In the genomic region with DNA sequence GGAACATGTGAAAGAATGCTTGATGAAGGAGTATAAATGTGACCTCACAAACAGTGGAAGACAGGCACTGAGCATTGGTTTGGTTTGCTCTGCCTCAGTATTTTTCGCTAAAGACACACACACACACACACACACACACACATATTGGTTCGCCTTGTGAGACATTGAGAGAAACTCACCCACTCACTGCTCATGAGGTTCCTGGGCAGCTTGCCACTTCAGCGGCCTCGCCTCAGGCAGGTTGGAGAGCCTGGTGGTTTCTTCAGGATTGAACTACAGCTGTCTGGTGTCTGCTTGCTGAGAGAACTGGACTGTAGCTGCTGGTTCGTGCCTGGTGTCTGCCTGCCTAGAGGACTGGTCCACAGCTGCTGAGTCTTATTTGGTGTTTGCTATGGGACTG, we compare ENCODE assay signal across 26 mouse cellular contexts. TPM values are rescaled to one million over a fixed set of nuclear protein-coding genes. Genes with fewer than 3 reads are reported as not detected.
A peak's percentile ranks its signal among the peaks of the same experiment; 100 is the strongest.
DNase-seq lines count a peak whose midpoint lies in the region.
"Had no signal": no experiment of that assay in that cellular context is flagged by ENCODE, and none has a peak within 500 bp of the region (broad histone marks: within the 10 kb centered on the region; RNA-seq: fewer than 3 reads in every experiment).

No protein-coding gene starts in this region.

- DNase-seq in cerebellum, adult 9-11 months: peak; percentile 43
- no peak for DNase-seq in cerebellum, postnatal 10 days
- DNase-seq in left cerebral cortex, adult 18-20 months (ENCODE audit: low spot score in 2 of 2): peak; percentile 17 to 34
- DNase-seq in left cerebral cortex, postnatal 25 days (ENCODE audit: low spot score in 2 of 2): no peak
- DNase-seq in 3T3-L1 (ENCODE audit: low read depth, low spot score): peak; percentile 52
- peak; percentile 43 for DNase-seq in brain, adult 2 months (ENCODE audit: low read depth, low spot score)
- no peak for DNase-seq in urinary bladder, adult 2 months (ENCODE audit: low spot score)
- DNase-seq in right cerebral cortex, adult 18-20 months: no peak
- DNase-seq: adrenal gland, adult 2 months; adrenal gland, postnatal 14 days; cerebellum, adult 18-20 months; cerebellum, postnatal 25 days; forebrain, postnatal 0 days; gastrocnemius, adult 2 months; gastrocnemius, postnatal 14 days; heart, adult 18-20 months; heart, postnatal 14 days; heart, postnatal 4 days; kidney, adult 18-20 months had no signal

- intact Hi-C loops in left cerebral cortex, postnatal 25 days (cut with DNase I): no loop called here

RNA-seq across cellular contexts. Expression of a gene that starts 2.9 kb away (rescaled TPM):
- 10 to 100 TPM; 36.9 to 40.6 TPM for total RNA-seq in left cerebral cortex, adult 18-20 months (2021)
- 10 to 100 TPM; 25.6 to 30.9 TPM for total RNA-seq in left cerebral cortex, postnatal 25 days (2021)
- polyA plus RNA-seq in urinary bladder, adult 2 months (2012; rRNA removed): 1.4 and 1.6 TPM in 2 replicates

RNA-seq across cellular contexts. Expression of a gene that starts 8.2 kb away (rescaled TPM):
- total RNA-seq in left cerebral cortex, adult 18-20 months (2021): 10 to 100 TPM; 51.9 to 52.0 TPM
- total RNA-seq in left cerebral cortex, postnatal 25 days (2021): 10 to 100 TPM; 41.5 to 49.1 TPM
- polyA plus RNA-seq in urinary bladder, adult 2 months (2012; rRNA removed): 1.9 and 3.2 TPM in 2 replicates

RNA-seq across cellular contexts. Expression of a gene that starts 9.3 kb away (rescaled TPM):
- 100 to 1,000 TPM; 210 to 215 TPM for total RNA-seq in left cerebral cortex, adult 18-20 months (2021)
- 100 to 1,000 TPM; 102 to 120 TPM for total RNA-seq in left cerebral cortex, postnatal 25 days (2021)
- polyA plus RNA-seq in urinary bladder, adult 2 months (2012; rRNA removed): 0.69 TPM in 1 of 2 replicates, not detected in the other
- polyA plus RNA-seq: adrenal gland, adult 2 months had no signal

RNA-seq across cellular contexts. Expression of a gene that starts 13.7 kb away (rescaled TPM):
- not detected for total RNA-seq in left cerebral cortex, adult 18-20 months (2021)
- total RNA-seq in left cerebral cortex, postnatal 25 days (2021): not detected
- not detected in 2 replicates for polyA plus RNA-seq in urinary bladder, adult 2 months (2012; rRNA removed)
- total RNA-seq: ES-E14; forebrain, postnatal 0 days; gastrocnemius, adult 2 months; gastrocnemius, postnatal 14 days; heart, adult 18-20 months; hindbrain, postnatal 0 days had no signal
- polyA plus RNA-seq: adrenal gland, adult 2 months; embryonic facial prominence, embryonic 13.5 days; erythroblast, embryonic 14.5 days; forebrain, embryonic 14.5 days; forebrain, postnatal 0 days; frontal cortex, adult 2 months; hindbrain, postnatal 0 days; inflammation-experienced regulatory T-cells, adult 6 months had no signal

RNA-seq across cellular contexts. Expression of a gene that starts 14.9 kb away (rescaled TPM):
- total RNA-seq in left cerebral cortex, adult 18-20 months (2021): 1 to 10 TPM in 1 of 2 experiments, not detected in 1; 2.9 TPM
- 1 to 10 TPM; 6.9 to 9.0 TPM for total RNA-seq in left cerebral cortex, postnatal 25 days (2021)
- 140 and 149 TPM in 2 replicates for polyA plus RNA-seq in urinary bladder, adult 2 months (2012; rRNA removed)

Comparison
In these comparisons a context has a peak if more than half of its experiments do, and no peak if none do; other contexts are left out.
1. DNase-seq: peak in cerebellum, adult 9-11 months (single experiment), left cerebral cortex, adult 18-20 months (2 of 2), 3T3-L1 (single experiment) and brain, adult 2 months (single experiment); none in cerebellum, postnatal 10 days (0 of 2), left cerebral cortex, postnatal 25 days (0 of 2), urinary bladder, adult 2 months (single experiment) and right cerebral cortex, adult 18-20 months (single experiment).